Mouse (Mus musculus) forebrain, embryonic 15.5 days (tissue): ENCODE results near the gene Tex48. TPM values are rescaled to one million over a fixed set of nuclear protein-coding genes. Genes with fewer than 3 reads are reported as not detected.

ENCODE experiments used
- ATAC-seq: fragments of 200-750 bp; cut with Nextera tagmentation; replicated peaks from 2 replicates; pipeline ENCODE4 v1.8.0; 2017; ENCODE audit warnings: mild to moderate bottlenecking, moderate TSS enrichment, moderate library complexity
- H3K27ac ChIP-seq: fragments of 300-500 bp; sonication (generic); replicated peaks from 2 replicates; pipeline ENCODE4 v1.5.1; 2015; ENCODE audit warnings: mild to moderate bottlenecking, inconsistent platforms
- H3K27me3 ChIP-seq: fragments of 300-500 bp; sonication (generic); 2 replicates; pipeline ENCODE4 v1.6.1; 2015; ENCODE audit warnings: inconsistent platforms
- H3K36me3 ChIP-seq: fragments of 300-500 bp; sonication (generic); 2 replicates; pipeline ENCODE4 v1.6.1; 2015; ENCODE audit warnings: mild to moderate bottlenecking, inconsistent platforms
- H3K4me1 ChIP-seq: fragments of 300-500 bp; sonication (generic); 2 replicates; pipeline ENCODE4 v1.6.1; 2015; ENCODE audit warnings: inconsistent platforms
- H3K4me2 ChIP-seq: fragments of 300-500 bp; sonication (generic); replicated peaks from 2 replicates; pipeline ENCODE4 v1.6.1; 2015; ENCODE audit warnings: mild to moderate bottlenecking, inconsistent platforms
- H3K4me3 ChIP-seq: fragments of 300-500 bp; sonication (generic); 2 replicates; pipeline ENCODE4 v1.5.1; 2015; ENCODE audit warnings: mild to moderate bottlenecking, inconsistent platforms
- H3K9ac ChIP-seq: fragments of 300-500 bp; sonication (generic); replicated peaks from 2 replicates; pipeline ENCODE4 v1.6.1; 2015; ENCODE audit warnings: mild to moderate bottlenecking, inconsistent platforms
- H3K9me3 ChIP-seq: fragments of 300-500 bp; sonication (generic); 2 replicates; pipeline ENCODE4 v1.6.1; 2016; ENCODE audit warnings: inconsistent platforms
- WGBS: fragments of 180-500 bp; shearing (Covaris S2); methylation state at CpG from one replicate; pipeline ENCODE4 v1.1.7; 2015; ENCODE audit warnings: mixed read lengths; 5-methylcytosine and 5-hydroxymethylcytosine counted together
- polyA plus RNA-seq: library from polyadenylated mRNA; unstranded; fragments of >200 nt; fragmentation: Nextera tagmentation; extraction: Ambion mirVana; gene quantifications from 2 replicates; pipeline ENCODE4 v1.2.1, GENCODE M21; 2015

Tex48 gene
- polyA plus RNA-seq, result not detected in 2 replicates

DNA sequence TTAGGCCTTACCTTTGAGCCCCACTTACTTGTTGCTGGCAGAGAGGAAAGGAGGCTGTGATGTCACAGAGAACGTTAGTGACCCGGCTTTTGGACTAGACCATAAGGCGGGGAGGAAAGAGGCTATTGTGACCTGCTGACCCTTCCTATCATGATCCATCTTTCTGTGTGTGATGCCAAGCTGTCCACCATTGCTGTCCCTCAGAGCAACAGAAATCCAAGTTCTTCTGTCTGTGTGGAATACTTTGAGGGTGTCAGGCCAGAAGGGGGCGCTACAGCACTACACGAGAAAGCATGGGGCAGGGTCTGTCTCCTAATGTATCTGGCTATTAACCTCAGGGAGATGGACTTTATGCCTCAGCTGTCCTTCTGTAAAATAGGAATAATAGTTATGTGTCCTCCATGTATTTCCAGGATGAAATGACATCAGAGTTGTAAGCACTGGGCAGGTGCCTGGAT is at the start of gene Tex48:
TSS of gene Tex48 (minus strand) at position 51 of the 458 bp plus-strand sequence.
- Histone ChIP-seq H3K9ac (no peak within 1 kb of the TSS), H3K4me1 (no peaks in the 10 kb centered on the region), H3K9me3 (no peaks in the 10 kb centered on the region), H3K36me3 (no peaks in the 10 kb centered on the region), H3K4me2 (no peak within 1 kb of the TSS), H3K27me3 (no peaks in the 10 kb centered on the region), H3K4me3 (no peak within 1 kb of the TSS), H3K27ac (no peak within 1 kb of the TSS)
- WGBS, result 55% methylated on average over 5 of the region's 5 CpGs
- no peak for ATAC-seq

- Histone ChIP-seq H3K36me3 (no peaks in the 10 kb centered on the region), H3K9ac (no peak overlapping the region), H3K4me1 (0 out of 2 replicates have a peak, but pooled peaks cover 2% of the 10 kb centered on the region), H3K4me2 (no peak overlapping the region), H3K4me3 (no peak overlapping the region), H3K27ac (no peak overlapping the region), H3K27me3 (no peaks in the 10 kb centered on the region), H3K9me3 (no peaks in the 10 kb centered on the region)
- ATAC-seq, result no peak
- 64% methylated on average over 4 of the region's 4 CpGs for WGBS
Observed at GRCm38 (mm10) chr4:63668255-63668654, 46.0 kb upstream of the Tex48 start.

DNA sequence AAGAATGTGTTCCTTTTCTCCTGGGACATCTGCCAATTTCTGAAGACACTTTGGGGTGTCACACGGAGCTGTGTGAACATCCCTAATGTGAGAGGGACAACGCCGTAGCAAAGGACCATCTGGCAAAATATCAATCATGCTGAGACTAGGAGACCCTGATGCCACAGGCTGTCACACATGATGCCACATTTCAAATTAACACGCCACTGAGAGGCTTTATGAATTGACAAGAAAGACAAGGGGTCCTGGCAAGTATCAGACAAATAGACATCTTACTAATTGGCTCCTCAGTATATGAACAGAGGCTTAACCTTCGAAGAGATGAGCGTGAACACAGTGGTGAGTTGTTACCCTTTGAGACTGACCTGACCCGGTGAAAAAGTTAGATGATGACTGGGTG is 43.5 kb upstream of the Tex48 start:
- Histone ChIP-seq H3K4me3 (no peak overlapping the region), H3K4me2 (no peak overlapping the region), H3K9ac (no peak overlapping the region), H3K4me1 (0 out of 2 replicates have a peak, but pooled peaks cover 2% of the 10 kb centered on the region), H3K36me3 (no peaks in the 10 kb centered on the region), H3K27ac (no peak overlapping the region), H3K27me3 (no peaks in the 10 kb centered on the region), H3K9me3 (no peaks in the 10 kb centered on the region)
- ATAC-seq, result peak; percentile 80
- 49% methylated on average over 7 of the region's 7 CpGs for WGBS

- ATAC-seq, result no peak
- Histone ChIP-seq H3K4me2 (no peak within 1 kb of the TSS), H3K36me3 (no peaks in the 10 kb centered on the region), H3K4me3 (no peak within 1 kb of the TSS), H3K27ac (no peak within 1 kb of the TSS), H3K9me3 (no peaks in the 10 kb centered on the region), H3K4me1 (0 out of 2 replicates have a peak, but pooled peaks cover 2% of the 10 kb centered on the region), H3K9ac (no peak within 1 kb of the TSS), H3K27me3 (no peaks in the 10 kb centered on the region)
- WGBS, result 95% methylated on average over 6 of the region's 6 CpGs
Observed at GRCm38 (mm10) chr4:63663279-63663678, 41.1 kb upstream of the Tex48 start, which contains the start of gene Gm11214. TSS of gene Gm11214 (minus strand) at chr4:63663379.

- no peak overlapping the region for H3K4me2 ChIP-seq
- H3K9me3 ChIP-seq, result no peaks in the 10 kb centered on the region
- H3K27ac ChIP-seq, result no peak overlapping the region
- ATAC-seq, result no peak
- H3K9ac ChIP-seq, result no peak overlapping the region
- no peaks in the 10 kb centered on the region for H3K27me3 ChIP-seq
- 24% methylated on average over 1 of the region's 1 CpGs for WGBS
- 0 out of 2 replicates have a peak, but pooled peaks cover 2% of the 10 kb centered on the region for H3K4me1 ChIP-seq
- no peak overlapping the region for H3K4me3 ChIP-seq
- H3K36me3 ChIP-seq, result no peaks in the 10 kb centered on the region
Observed at GRCm38 (mm10) chr4:63661857-63662256, 39.6 kb upstream of the Tex48 start.

GRCm38 (mm10) chr4:63661426-63661825 is 39.2 kb upstream of the Tex48 start:
- H3K4me3 ChIP-seq, result no peak overlapping the region
- H3K9me3 ChIP-seq, result no peaks in the 10 kb centered on the region
- H3K27me3 ChIP-seq, result no peaks in the 10 kb centered on the region
- no peak overlapping the region for H3K9ac ChIP-seq
- H3K36me3 ChIP-seq, result no peaks in the 10 kb centered on the region
- no peak overlapping the region for H3K4me2 ChIP-seq
- no peak for ATAC-seq
- WGBS, result 8% methylated on average over 1 of the region's 1 CpGs
- H3K27ac ChIP-seq, result no peak overlapping the region
- H3K4me1 ChIP-seq, result 0 out of 2 replicates have a peak, but pooled peaks cover 2% of the 10 kb centered on the region

GRCm38 (mm10) chr4:63659775-63660174 is 37.5 kb upstream of the Tex48 start:
- H3K4me3 ChIP-seq, result no peak overlapping the region
- H3K4me1 ChIP-seq, result no peaks in the 10 kb centered on the region
- no peak for ATAC-seq
- no peak overlapping the region for H3K4me2 ChIP-seq
- no peak overlapping the region for H3K9ac ChIP-seq
- no peak overlapping the region for H3K27ac ChIP-seq
- no peaks in the 10 kb centered on the region for H3K9me3 ChIP-seq
- H3K36me3 ChIP-seq, result no peaks in the 10 kb centered on the region
- WGBS, result 92% methylated on average over 1 of the region's 1 CpGs
- no peaks in the 10 kb centered on the region for H3K27me3 ChIP-seq

- Histone ChIP-seq H3K4me2 (no peak overlapping the region), H3K9me3 (no peaks in the 10 kb centered on the region), H3K27me3 (no peaks in the 10 kb centered on the region), H3K36me3 (no peaks in the 10 kb centered on the region), H3K9ac (no peak overlapping the region), H3K27ac (no peak overlapping the region), H3K4me1 (no peaks in the 10 kb centered on the region), H3K4me3 (no peak overlapping the region)
- no peak for ATAC-seq
- 2% methylated on average over 4 of the region's 4 CpGs for WGBS
Observed at GRCm38 (mm10) chr4:63659086-63659485, 36.9 kb upstream of the Tex48 start.

GRCm38 (mm10) chr4:63654381-63654780 is 32.2 kb upstream of the Tex48 start:
- ATAC-seq, result no peak
- H3K4me2 ChIP-seq, result no peak overlapping the region
- H3K9me3 ChIP-seq, result no peaks in the 10 kb centered on the region
- H3K36me3 ChIP-seq, result no peaks in the 10 kb centered on the region
- WGBS, result 97% methylated on average over 1 of the region's 1 CpGs
- no peaks in the 10 kb centered on the region for H3K27me3 ChIP-seq
- H3K4me1 ChIP-seq, result no peaks in the 10 kb centered on the region
- H3K4me3 ChIP-seq, result no peak overlapping the region
- no peak overlapping the region for H3K27ac ChIP-seq
- no peak overlapping the region for H3K9ac ChIP-seq

- ATAC-seq, result no peak
- Histone ChIP-seq H3K36me3 (no peaks in the 10 kb centered on the region), H3K9me3 (no peaks in the 10 kb centered on the region), H3K9ac (no peak overlapping the region), H3K4me2 (no peak overlapping the region), H3K4me1 (no peaks in the 10 kb centered on the region), H3K4me3 (no peak overlapping the region), H3K27ac (no peak overlapping the region), H3K27me3 (no peaks in the 10 kb centered on the region)
Observed at GRCm38 (mm10) chr4:63643956-63644726, 21.9 kb upstream of the Tex48 start.

- Histone ChIP-seq H3K9ac (no peak overlapping the region), H3K36me3 (no peaks in the 10 kb centered on the region), H3K27ac (no peak overlapping the region), H3K9me3 (no peaks in the 10 kb centered on the region), H3K4me1 (no peaks in the 10 kb centered on the region), H3K4me3 (no peak overlapping the region), H3K27me3 (no peaks in the 10 kb centered on the region), H3K4me2 (no peak overlapping the region)
- ATAC-seq, result no peak
- WGBS, result 77% methylated on average over 2 of the region's 2 CpGs
Observed at GRCm38 (mm10) chr4:63639842-63640241, 17.6 kb upstream of the Tex48 start.

DNA sequence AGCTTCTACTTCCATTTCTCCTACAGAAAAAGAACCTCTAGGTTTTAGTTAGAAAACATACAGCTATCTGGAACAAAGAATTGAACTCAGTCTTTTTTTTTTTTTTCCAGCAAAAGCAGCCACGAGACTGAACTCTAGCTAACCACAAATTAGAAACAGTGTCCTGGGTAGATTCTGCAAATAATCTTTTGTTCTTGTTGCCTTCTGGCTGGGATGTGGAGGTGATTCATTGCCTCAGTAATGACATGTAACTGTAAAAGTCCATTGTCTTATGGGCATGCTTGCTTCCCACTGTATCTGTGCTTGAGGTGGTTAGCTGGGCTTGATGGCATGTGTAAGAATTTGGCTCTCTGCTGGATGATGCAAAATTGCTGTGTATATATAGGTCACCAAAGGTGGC is 16.4 kb upstream of the Tex48 start:
- Histone ChIP-seq H3K9me3 (no peaks in the 10 kb centered on the region), H3K27ac (no peak overlapping the region), H3K4me1 (no peaks in the 10 kb centered on the region), H3K4me3 (no peak overlapping the region), H3K4me2 (no peak overlapping the region), H3K9ac (no peak overlapping the region), H3K36me3 (no peaks in the 10 kb centered on the region), H3K27me3 (no peaks in the 10 kb centered on the region)
- 55% methylated on average over 1 of the region's 1 CpGs for WGBS
- no peak for ATAC-seq

- H3K36me3 ChIP-seq, result no peaks in the 10 kb centered on the region
- no peaks in the 10 kb centered on the region for H3K4me1 ChIP-seq
- H3K27ac ChIP-seq, result no peak overlapping the region
- H3K27me3 ChIP-seq, result no peaks in the 10 kb centered on the region
- H3K4me3 ChIP-seq, result no peak overlapping the region
- no peak for ATAC-seq
- H3K4me2 ChIP-seq, result no peak overlapping the region
- 96% methylated on average over 2 of the region's 2 CpGs for WGBS
- H3K9me3 ChIP-seq, result no peaks in the 10 kb centered on the region
- H3K9ac ChIP-seq, result no peak overlapping the region
Observed at GRCm38 (mm10) chr4:63633181-63633580, 11.0 kb upstream of the Tex48 start.
